Comparison of ENCODE assay signal across 20 mouse cellular contexts in genomic region chr1:75550586-75550985, GRCm38 (mm10). TPM values are rescaled to one million over a fixed set of nuclear protein-coding genes. Genes with fewer than 3 reads are reported as not detected.
"Had no signal": no experiment of that assay in that cellular context is flagged by ENCODE, and none has a peak within 500 bp of the region (broad histone marks: within the 10 kb centered on the region; RNA-seq: fewer than 3 reads in every experiment).

No protein-coding gene starts in this region.

- H3K27me3 ChIP-seq: limb, embryonic 15.5 days; midbrain, embryonic 12.5 days; midbrain, embryonic 15.5 days; neural tube, embryonic 15.5 days had no signal

- H3K9ac ChIP-seq: limb, embryonic 15.5 days; liver, embryonic 14.5 days; liver, postnatal 0 days; lung, embryonic 14.5 days; midbrain, embryonic 12.5 days; midbrain, embryonic 15.5 days; neural tube, embryonic 15.5 days had no signal

- H3K4me2 ChIP-seq: limb, embryonic 15.5 days; liver, embryonic 11.5 days; lung, embryonic 14.5 days; midbrain, embryonic 12.5 days; midbrain, embryonic 15.5 days; neural tube, embryonic 15.5 days had no signal

- H3K4me3 ChIP-seq: limb, embryonic 15.5 days; midbrain, embryonic 12.5 days; midbrain, embryonic 15.5 days; neural tube, embryonic 15.5 days had no signal

- H3K9me3 ChIP-seq: limb, embryonic 15.5 days; midbrain, embryonic 12.5 days; midbrain, embryonic 15.5 days; neural tube, embryonic 15.5 days had no signal

- DNase-seq: kidney, adult 18-20 months; kidney, adult 9 months; kidney, postnatal 14 days; kidney, postnatal 4 days; lung, embryonic 14.5 days; right cerebral cortex, adult 18-20 months; right cerebral cortex, postnatal 14 days; right cerebral cortex, postnatal 4 days; thymus, adult 18-20 months; thymus, postnatal 36 days had no signal

- ATAC-seq: liver, postnatal 0 days; lung, postnatal 0 days; midbrain, embryonic 15.5 days had no signal

- H3K27ac ChIP-seq: limb, embryonic 15.5 days; liver, embryonic 14.5 days; macrophage; midbrain, embryonic 12.5 days; midbrain, embryonic 15.5 days; neural tube, embryonic 15.5 days; stomach, postnatal 0 days had no signal

RNA-seq across cellular contexts. Expression of gene Inha, which starts 43.7 kb away (rescaled TPM):
- polyA plus RNA-seq: macrophage had no signal

RNA-seq across cellular contexts. Expression of gene Obsl1, which starts 44.3 kb away (rescaled TPM):
- polyA plus RNA-seq: macrophage had no signal
